Mouse (Mus musculus) testis, adult 2 months (tissue): ENCODE results near the gene Epha8.

Experiments used
- CTCF ChIP-seq: fragments of 200-500 bp; IDR thresholded peaks from 2 replicates; pipeline ENCODE4 v1.5.1; 2012; ENCODE audit warnings: low read depth, mild to moderate bottlenecking, inconsistent platforms, low read length, moderate library complexity; ENCODE audit not compliant: control insufficient read depth, insufficient read depth, insufficient replicate concordance
- POLR2A ChIP-seq: fragments of 200-500 bp; IDR thresholded peaks from 2 replicates; pipeline ENCODE4 v1.6.1; 2012; ENCODE audit warnings: low read depth, mild to moderate bottlenecking, inconsistent platforms, low read length, moderate library complexity; ENCODE audit not compliant: control insufficient read depth

DNA sequence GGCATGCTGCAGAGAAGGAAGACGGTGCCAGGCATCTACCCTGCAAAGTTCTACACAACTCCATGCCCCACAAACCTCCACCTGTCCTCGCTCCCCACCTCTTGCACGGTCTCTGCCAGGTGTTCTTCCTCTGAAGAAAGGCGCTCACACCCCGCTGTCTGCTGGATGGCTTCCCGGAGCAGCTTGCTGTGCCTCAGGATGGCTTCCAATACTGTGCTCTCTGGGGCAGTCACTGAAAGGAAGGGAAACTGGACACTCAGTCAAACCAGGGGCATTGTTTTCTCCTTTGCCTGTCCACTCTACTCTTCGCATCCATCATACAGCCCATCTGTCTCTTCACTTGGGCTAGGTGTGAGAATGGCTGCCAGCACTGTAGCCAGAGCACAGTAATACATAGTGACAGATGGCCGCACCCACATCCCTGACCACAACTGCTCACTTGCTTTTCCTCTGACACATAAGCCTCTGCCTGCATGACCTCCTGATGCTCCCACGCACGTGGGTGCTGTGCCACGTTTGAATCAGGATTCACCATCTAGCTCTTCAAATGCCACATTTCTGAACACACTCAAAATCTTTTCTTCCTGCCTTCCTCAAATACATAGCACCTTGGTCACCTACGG lies 41.2 kb upstream of the Epha8 start:
- TF ChIP-seq POLR2A (no peak), CTCF (no peak)
